In genomic region chr3:137301195-137301594, GRCm38 (mm10) we compare ENCODE assay signal across 34 mouse cellular contexts.
"Had no signal": no experiment of that assay in that cellular context is flagged by ENCODE, and none has a peak within 500 bp of the region (broad histone marks: within the 10 kb centered on the region; RNA-seq: fewer than 3 reads in every experiment).

No protein-coding gene starts in this region.

- DNase-seq: heart, postnatal 10 days; heart, postnatal 14 days; heart, postnatal 36 days; heart, postnatal 4 days; kidney, adult 11 months; kidney, adult 18-20 months; kidney, adult 2 months; kidney, adult 8-10 months; kidney, adult 9 months; kidney, postnatal 10 days; kidney, postnatal 14 days; kidney, postnatal 25 days; kidney, postnatal 36 days; kidney, postnatal 4 days; layer of hippocampus, adult 9-11 months; layer of hippocampus, postnatal 36 days had no signal

- H3K4me3 ChIP-seq: heart, embryonic 10.5 days; heart, embryonic 12.5 days; heart, embryonic 13.5 days; heart, embryonic 15.5 days; hindbrain, embryonic 10.5 days; hindbrain, embryonic 12.5 days; hindbrain, embryonic 13.5 days; hindbrain, embryonic 15.5 days; intestine, embryonic 15.5 days; kidney, embryonic 15.5 days; layer of hippocampus, adult 2 months had no signal

- H3K27ac ChIP-seq: heart, embryonic 10.5 days; heart, embryonic 13.5 days; heart, embryonic 15.5 days; hindbrain, embryonic 10.5 days; hindbrain, embryonic 12.5 days; hindbrain, embryonic 13.5 days; hindbrain, embryonic 14.5 days; hindbrain, embryonic 15.5 days; hindbrain, postnatal 0 days; intestine, embryonic 15.5 days; kidney, embryonic 15.5 days; kidney, postnatal 0 days; layer of hippocampus, adult 2 months had no signal

- ATAC-seq: hindbrain, embryonic 16.5 days; hindbrain, postnatal 0 days; inflammation-experienced regulatory T-cells, adult 6 months; intestine, embryonic 15.5 days; intestine, embryonic 16.5 days; intestine, postnatal 0 days had no signal
